Mouse (Mus musculus): Measurements from ENCODE around the gene Pml.

The Pml gene

DNA sequence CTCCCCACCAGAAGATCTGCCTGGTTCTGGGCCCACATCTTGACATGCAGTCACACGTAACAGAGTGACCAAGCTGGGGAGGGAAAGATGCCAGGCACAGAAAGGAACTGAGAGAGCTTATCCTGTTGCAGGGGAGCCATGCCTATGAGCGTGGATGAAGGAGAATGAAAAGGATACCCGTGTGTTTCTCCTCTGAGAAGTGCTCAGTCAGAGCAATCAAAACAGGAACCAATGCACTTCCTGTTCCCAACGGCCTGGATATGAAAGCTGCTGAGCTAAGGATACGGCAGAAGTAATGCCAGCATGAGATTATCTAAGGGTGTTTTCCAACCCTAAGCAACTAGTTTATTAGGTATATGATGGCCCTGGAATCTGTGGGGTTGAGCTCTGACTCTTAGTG is 17.2 kb downstream of the Pml start:
- DNase-seq: no peak

DNA sequence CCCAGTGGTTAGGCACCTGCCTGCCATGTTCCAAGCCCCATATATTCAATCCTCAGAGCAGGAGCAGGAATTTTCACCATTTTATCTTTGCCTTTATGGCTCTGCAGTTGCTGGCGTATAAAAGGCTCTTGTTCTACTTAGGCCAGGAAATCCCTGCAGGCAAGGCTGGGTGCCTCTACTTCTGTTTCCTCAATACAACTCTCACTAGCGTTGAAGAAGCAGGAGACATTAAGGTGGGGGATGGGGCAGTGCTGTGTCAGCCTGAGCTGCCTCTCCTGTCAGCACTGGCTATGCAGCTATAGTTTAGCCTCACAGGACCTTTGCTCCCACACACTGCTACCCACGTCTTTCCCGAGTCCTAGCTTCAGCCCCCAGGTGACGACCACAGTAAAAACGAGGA is 17.8 kb downstream of the Pml start:
- no peak for DNase-seq

DNA sequence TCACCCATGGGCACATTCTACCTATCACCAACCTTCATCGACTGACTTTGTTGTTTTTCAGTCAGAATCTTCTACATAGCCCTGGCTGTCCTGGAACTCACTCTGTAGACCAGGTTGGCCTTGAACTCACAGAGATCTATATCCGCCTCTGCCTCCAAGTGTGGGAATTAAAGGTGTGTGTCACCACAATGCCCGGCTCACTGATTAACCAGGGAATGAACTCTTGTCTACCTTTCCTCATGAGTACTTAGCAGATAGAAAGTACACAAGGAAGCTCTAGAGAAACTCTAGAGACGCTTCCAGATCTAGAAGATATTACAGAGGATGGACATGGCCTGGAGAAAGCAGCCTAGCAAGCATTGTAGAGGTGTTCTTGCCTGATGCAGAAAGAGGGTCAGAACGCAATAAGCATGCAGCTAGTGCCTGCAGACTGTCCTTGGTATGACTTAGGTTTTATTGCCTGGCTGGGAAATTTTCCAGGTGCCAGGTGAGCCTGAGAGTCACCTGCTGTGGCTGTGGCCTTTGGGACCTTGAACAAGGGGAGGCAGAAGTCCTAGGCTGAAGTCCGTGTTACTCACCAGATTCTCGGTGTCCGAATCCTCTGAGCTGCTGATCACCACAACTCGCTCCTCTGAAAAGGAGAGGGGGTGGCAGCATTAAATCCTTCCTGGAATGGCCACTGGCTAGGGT is 20.7 kb downstream of the Pml start:
- no peak for DNase-seq

DNA sequence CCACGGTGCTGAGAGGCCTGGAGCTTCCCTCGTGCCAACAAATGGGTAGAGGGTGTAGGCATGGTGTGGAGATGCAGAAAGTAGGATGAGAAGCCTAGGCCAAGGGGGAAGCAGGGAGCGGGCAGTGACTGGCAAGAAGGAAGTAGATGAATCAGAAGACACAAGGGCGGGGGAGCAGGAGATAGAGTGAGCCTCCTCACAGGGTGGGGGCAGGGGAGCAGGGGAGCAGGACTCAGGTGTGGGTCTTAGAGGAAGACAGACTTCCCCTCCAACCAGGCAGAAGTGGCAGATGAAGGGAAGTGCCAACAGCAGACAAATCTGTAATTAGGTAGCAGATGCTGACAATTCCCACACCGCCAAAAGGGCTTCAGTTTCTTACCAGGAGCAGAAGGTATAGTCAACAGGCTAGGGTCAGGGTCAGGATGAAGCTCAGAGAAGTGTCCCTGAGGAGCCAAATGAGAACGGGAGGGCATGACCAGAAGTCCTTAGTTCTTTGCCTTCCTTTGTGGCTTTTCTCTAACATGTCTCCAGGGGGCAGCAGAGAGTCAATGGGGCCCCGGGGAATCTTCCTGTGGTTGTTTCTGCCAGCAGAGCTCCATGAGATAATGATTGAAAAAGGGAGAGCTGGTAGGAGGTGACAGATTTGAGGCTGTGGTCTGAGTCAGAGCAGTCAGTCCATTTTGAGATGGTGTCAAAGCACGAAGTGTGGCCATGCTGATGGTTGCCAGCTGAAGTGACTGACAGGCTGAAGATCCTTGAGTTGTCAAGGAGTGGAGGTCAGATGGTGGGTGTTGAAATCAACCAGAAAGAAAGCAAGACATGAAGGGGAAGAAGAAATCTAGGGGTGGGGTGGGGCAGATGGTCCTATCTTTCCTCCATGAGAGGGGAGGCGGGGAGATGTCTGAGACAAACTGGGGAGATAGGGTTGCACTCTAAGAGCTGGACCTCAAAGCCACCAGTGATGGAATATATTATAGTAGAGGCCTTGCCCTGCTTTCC is 23.4 kb downstream of the Pml start:
- DNase-seq: peak; percentile 68

DNA sequence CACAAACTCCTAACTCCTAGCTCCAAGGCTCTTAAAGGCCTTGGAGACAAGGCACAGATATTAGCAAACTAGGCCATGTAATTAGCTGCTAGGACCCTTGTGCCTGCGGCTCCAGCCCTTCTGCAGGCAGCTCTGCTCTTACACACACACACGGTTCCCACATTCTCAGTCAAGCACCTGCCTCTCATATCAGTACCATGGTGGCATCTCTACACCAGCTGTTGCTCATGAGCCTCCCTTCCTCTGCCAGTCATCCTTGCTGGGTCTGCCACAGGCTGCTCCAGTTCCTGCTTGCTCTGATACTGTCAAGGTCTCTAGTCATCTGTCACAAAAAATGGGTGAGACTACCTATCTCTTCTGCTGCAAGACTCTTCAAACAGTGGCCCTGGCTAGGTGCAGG is 25.2 kb downstream of the Pml start:
- DNase-seq: no peak

DNA sequence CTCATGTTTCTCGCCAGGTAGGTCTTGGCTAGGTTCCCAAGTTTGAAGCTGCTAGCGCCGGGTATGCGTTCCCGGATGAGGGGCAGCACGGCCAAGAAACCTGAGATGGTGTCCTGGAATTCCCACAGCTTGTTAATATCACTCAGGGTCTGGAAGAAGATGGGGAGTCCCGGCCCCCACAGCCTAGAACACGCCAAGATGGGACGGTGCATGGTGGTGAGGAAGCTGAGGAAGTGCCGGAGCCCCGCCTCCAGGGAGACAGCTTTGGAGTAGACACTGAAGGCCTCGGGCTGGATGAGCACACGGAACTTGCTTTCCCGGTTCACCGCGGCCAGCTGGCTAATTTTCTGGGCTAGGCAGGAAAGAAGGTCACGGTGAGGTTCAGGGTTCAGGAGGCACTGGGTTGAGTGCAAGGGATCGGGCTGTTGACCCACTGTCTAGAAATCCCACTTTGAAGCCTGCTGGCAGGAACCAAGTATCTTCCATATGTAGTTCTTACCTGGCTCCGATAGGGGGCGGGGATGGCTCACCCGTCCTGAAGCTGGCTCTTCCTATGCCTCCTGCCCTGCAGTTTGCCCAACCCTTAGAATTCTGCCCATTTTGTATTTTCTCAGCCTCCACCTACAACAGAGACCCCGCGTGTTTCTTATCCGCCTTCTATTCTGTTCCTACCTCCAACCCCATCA is 29.2 kb downstream of the Pml start:
- peak; percentile 44 for DNase-seq

DNA sequence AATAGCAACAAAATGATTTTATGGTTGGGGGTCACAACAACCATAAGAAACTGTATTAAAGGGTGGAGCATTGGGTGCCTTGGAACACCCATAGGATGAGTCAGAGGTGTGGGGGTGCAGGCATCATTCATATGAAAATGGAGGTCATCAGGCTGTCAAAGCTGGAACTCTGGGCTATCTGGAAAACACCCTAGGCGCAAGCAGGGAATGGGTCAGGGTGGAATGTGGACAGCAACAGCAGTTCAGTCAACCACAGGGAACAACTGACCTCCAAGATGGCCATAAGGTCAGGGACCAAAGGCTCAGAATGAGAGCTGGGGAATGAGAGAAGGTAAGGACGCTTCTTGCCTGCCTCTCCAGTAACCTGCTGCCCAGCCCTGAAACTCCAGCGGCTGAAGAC is 31.0 kb downstream of the Pml start:
- DNase-seq: no peak

DNA sequence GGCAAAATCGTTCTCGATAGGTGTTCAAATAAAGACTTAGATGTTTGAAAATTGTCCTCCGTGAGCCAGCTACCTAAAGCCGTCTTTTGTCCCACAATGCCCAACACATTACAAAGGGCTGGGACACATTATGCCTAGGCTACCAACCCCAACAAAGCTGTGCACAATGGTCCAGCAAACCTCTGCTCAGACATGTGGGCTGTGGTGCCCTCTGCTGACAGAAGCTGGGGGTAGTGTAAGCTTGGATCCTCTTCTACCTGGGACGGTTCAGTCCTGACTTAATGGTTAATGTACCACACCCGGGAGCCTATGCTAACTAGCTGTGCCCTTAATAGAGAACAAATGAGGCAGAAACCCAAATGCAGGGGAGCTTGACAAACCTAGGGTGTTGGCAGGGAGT is 33.2 kb downstream of the Pml start:
- peak; percentile 46 for DNase-seq

DNA sequence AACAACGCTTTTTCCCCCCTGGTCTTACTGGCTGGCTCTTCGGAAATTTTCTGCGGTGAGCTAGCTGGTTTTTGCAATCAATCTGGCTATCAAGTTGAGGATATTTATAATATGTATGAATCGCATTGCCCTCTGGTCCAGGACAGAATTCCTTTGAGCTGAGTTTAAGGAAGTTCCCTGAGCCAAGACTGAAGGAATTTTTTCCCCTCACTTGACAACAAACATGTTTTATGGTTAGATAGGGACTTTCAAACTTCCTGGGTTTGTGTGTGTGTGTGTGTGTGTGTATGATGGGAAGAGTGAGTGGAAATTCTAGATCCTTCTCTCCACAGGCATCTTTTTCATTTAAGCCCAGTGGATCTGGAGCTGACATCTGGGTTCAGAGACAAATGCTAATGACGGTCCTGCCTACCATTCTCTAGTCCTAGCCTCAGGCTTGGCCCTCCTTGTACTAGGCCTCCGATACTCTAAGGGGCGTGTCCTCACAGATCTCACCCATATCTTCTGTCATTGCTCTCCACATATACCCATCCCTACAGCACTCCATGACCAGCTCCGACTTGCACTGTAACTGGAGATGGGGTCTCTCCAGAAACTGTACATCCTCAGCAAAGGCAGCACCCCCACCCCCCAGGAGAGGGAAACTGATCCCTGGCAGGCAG is 34.9 kb downstream of the Pml start:
- no peak for DNase-seq

DNA sequence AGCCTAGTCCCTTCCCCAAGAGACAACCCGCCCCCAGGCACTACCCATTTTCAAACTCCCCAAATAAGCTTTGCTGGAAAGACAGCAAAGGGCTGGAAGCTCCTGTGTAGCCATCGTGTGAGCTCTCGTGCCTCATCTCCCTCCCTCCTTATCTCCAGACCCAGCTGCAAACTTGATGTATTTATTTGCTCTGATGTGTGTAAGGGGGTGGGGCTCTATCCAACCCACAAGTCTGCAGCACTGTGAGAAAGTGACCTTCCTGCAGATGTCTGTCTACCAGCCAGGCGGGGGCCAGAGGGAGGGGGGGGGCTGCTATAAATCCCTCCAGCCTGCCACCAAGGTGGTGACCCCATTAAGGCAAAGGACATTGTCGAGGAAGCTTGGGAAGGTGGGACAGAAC is 35.7 kb downstream of the Pml start:
- peak; percentile 9 for DNase-seq

DNA sequence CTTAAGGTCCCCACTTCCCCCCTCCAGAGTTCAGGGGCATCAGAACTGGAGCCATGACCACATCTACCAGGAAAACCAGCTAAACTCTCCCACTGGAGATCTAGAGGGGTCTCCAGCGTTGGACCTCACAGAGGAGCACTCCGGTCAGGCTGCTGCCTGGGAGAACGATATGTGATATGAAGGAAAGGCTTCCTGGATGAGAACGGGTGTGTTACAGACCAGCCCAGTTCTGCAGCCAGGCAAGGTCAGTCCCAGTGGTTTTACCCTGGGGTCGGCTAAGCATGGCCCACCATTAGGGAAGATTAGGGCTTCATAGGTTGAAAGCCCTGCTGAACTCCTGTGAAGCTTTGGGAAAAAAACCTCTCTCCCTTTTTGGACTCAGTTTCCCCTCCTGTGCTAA is 36.2 kb downstream of the Pml start:
- no peak for DNase-seq

DNA sequence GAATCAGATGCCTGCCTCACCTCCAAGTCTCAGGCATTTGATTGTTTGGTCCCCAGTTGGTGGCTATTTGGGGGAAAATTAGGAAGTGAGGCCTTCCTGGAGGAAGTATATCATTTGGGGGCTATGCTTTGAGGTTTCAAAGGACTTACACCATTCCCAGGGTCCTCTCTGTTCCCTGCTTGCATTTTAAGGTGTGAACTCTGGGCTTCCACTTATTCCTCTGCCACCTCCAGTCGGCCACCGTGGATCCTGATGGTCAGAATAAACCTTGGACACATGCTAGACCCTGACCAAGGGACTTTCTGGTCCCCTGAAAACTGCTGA is 39.3 kb downstream of the Pml start:
- no peak for DNase-seq

DNA sequence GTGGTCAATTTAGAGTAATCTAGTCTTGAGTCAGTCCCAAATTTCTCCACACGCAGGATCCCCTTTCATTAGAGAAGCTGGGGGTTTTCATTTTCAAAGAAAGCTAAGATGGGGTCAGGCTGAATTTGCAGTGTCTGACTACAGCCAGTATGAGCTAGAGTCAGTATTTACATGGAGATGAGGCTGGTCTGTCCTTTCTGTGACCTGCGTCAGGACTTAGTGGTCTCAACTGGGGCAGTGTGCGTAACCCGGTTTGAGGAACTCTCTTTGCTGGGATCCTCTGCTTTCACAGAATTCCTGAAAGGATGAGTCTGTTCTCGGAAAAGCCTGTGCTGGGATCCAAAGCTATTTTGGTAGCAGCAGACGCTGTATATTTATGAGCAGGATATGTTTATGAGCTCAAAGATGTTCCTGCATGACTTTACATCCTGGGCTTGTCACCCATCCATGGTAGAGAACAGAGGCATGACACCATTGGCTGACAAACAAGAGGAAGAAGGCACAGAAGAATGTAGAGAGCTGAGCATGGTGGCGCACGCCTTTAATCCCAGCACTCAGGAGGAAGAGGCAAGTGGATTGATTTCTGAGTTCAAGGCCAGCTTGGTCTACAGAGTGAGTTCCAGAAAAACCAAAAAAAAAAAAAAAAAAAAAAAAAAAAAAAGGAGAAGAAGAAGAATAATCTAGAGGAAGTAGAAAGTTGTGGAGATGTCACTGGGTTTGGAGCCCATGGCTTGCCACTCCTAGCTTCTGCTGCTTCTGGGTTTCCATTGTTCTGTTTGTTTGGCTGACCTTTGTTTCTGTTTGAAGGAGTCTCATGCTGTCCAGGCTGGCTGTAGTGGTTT is 39.9 kb downstream of the Pml start:
- DNase-seq: no peak

DNA sequence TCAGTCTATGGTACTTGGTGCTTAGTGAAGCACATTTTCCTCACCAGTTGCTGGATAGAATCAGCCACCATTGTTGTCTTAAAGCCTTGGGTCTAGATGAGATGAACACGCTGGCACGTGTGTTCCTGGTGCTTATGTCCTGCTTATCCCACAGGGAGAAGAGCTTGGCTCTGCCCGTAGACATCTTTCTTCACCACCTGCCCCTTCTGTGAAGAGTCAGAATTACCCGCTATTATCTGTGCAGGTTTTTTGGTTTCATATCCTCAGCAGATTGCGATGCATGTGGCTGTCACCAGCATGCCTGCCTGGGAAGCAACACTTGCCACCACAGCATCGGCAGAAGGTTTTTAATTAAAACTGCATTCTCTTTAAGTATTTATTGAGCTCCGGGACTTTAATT is 43.6 kb downstream of the Pml start:
- no peak for DNase-seq

DNA sequence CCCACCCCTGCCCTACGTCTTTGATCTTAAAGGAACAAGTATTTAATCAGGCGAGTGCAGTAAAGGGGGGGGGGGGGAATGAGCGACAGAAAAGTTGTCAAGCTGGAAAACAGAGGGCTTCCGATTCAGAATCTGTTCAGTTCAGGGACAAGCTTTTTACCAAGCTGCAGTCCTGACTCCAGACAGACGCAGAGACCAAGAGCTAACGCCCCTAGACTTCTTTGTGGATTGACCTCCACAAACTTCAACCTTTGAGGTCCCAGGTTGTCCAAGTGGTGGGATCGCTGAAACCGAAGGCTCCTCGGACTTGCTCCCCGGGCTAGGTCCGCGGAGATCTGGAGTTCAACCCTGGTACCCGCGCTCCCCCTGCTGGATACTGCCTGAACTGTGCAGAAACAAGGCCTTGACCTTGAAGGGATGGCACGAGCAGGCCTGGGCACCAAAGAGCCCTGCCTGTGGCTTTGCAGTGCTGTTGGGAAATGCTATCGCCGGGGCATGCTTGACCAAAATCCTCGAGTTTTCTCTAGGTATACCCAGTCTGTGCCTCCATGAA is 45.1 kb downstream of the Pml start:
- peak; percentile 91 for DNase-seq

DNA sequence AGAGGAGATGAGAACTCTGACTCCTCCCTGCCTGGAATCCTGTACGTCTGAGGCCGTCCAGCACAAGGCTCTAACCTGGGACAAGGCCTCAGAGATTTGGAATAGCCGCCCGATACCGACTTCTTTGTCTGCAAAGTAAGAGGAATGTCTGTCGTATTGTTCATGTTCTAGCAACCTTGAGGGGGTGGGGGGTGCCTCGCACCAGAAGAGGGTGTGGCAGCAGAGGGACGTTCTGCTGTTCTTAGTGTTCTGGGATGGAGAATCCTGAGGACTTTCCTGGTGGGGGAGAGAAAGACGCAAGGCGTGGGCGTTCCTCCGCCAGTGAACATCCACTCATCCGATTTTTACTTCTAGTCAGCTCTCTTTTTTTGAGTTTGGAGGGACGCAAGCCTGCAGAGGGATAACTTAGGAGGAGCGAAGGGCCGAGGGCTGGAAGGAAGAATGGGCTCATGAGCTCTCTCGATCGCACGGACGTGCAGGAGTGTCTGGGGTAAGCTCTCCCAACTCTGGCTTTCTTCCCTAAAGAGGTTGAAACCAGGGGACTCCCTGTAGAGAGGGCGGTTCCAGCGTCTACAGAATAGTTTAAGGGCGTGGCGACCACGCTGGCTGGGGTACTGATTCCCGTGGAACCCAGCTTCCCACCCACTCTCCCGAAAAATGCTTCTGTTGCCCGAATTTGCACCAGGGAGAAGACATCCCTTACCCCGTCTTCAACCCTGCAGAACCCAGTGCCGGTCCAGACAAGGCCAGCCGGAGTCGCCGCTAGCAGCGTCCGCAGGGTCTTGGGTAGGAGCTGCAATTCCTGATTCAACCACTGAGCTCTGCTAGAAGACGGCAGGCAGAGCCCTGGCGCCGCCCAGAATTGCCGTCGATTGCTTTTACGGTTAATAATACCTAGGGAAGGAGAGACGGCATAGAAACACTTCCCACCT is 45.8 kb downstream of the Pml start, which contains the start of the genes Islr and Islr2:
Gene Islr, minus strand, starts transcription at position 791 of the 932 bp plus-strand sequence.
Gene Islr2, minus strand, starts transcription at position 804 of the 932 bp plus-strand sequence.
- DNase-seq: peak; percentile 59

DNA sequence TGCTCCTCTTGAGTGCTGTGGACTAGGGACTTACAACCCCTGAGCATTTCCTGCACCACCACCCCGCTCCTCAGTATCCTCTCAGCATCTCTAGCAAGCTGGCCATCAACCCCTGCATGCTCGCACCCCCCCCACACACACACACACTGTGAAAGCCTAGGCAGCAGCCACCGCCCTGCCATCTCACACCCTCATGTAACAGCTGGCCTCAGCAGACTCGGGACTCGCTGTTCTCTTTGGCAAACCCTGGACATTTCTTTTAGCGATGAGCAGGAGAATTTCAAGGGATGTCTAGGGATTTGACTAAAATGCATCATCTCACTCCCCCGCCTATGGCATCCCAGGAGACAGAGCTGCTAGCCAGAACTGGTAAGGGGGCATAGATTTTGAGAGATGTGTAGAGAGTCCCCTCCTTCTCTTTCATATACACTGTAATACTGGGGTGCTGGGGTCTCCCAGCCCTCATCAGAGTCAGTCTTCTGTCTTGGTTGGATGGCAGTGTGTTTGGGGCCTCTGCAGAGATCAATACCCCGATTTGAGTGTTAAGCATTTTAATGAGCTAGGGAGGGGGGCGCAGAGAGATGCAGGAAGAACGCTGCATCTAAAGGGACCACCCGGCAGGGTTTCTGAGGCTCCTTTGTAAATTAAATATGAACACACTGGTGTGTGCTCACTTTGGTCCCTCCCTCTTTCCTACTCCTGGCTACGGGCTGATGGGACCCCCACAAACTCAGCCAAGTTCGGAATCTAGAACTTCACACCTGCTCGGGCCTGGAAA is 46.7 kb downstream of the Pml start:
- no peak for DNase-seq

DNA sequence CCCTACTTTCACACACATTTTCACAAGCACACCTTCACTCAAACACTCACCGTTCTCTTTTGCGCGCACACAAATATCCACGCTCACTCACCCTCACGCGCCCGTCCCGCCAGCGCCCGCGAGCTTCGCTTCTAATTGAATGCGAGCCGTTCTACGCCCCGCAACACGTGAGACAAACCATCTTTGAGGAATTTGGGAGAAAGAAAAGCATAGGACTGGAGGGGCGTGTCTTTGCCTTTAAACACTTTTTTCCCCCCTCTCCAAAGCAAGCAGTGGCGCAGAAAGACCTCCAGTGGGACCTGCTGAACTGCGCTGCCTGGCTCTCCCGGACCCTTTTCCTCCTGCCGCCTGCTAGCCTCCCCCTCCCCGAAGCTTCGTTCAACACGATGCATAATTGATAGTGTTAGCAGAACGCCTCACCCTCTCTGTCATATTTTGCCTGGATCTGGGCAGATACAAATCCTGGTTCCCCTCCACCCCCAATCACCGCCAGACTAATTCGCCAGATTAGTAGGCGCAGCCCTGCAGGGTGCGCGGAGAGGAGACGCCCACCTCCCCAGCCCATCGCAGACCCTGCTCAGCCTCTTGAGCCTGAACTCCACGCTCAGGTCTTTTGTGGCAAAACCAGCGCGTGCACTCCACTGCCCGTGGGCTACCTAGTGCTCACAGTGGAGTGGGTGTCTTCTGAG is 47.6 kb downstream of the Pml start:
- no peak for DNase-seq

Data from thymus, postnatal 25 days (tissue).